Mouse (Mus musculus) layer of hippocampus, adult 9-11 months (tissue): Measurements from ENCODE around the gene Myof.
A peak's percentile ranks its signal among the peaks of the same experiment; 100 is the strongest.

Source experiments
- DNase-seq: peaks from one replicate; pipeline ENCODE4 v3.0.0; 2022

Myof gene

GRCm38 (mm10) chr19:37937092-37937491, 106.3 kb downstream of the Myof start:
- DNase-seq: no peak

DNA sequence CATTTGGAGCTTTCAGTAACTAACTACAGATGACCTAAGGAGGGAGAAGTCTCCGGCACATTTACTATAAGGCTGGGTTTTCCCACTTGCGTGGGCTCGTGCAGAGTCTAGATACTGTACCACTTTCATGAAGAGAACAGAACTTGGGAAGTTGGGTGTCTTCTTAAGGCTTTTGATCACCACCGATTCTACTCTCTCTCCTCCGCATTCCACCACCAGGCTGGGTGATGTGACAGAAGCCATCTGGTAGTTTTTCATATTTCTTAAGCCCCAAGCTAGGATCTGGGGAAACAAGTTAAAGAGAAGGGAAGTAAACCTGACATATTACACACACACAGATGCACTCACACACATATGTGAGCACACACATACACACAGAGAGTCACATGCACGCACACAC, 108.7 kb downstream of the Myof start:
- DNase-seq: no peak

GRCm38 (mm10) chr19:37932198-37932597, 111.2 kb downstream of the Myof start:
- DNase-seq: no peak

- no peak for DNase-seq
Measured at GRCm38 (mm10) chr19:37927911-37928310, 115.5 kb downstream of the Myof start.

DNA sequence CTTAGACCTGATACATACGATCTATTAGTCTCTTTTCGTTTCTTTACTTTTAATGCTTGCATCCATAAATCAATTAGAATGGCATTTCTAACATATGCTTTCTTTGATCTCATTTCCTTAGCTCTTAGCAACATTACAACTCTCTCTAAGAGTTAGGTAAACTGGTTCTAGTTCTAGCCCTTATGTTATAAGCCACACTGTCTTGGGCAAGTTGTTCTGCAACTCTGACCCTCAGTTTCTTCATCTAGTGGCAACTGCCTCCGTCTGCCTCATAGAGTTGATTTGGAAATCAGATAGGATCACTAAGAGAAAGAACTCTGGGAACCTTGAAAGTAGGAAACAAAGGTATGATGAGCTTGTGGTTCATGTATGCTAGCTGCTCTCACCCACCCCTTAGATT, 118.1 kb downstream of the Myof start:
- DNase-seq: no peak

GRCm38 (mm10) chr19:37924266-37924665, 119.1 kb downstream of the Myof start:
- DNase-seq: no peak

DNA sequence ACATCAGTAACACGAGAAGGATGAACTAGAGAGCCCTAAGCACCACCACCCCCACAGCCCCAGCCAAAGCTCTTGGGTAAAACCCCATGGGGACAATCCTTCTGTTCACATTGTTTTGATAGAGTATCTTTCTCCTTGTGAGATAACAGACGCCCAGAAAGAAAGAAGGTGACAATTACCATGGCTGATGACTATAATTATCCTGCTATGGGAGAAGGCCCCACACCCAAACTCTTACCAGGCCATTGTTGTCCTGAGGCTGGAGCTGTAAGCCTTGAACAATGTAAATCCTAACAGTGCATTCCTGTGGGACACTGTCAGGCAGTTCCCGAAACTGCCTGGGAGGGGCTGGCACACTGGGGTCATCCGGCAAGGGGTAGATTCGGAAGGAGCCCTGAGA, 122.3 kb downstream of the Myof start:
- DNase-seq: no peak

- no peak for DNase-seq
Measured at GRCm38 (mm10) chr19:37918515-37918932, 124.9 kb downstream of the Myof start.

- no peak for DNase-seq
Measured at GRCm38 (mm10) chr19:37914261-37914660, 129.1 kb downstream of the Myof start.

DNA sequence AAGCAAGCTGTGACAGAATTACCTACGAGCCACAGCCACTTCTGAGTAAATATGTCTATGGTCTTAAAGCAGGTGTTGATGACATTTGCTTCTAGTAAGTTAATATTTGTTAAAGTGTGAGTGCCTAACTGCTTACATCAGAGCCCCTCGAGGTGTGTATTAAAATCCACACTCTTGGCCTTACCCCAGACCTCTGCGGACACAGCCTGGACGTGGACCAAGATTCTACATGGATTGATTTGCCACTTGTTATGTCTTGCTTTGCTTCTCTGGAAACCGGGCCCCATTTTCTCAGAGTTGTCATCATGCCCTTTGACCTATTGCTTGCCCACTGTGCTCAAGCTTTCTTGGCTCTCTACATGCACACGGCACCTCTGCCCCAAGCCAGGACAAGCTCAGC, 130.9 kb downstream of the Myof start:
- no peak for DNase-seq

DNA sequence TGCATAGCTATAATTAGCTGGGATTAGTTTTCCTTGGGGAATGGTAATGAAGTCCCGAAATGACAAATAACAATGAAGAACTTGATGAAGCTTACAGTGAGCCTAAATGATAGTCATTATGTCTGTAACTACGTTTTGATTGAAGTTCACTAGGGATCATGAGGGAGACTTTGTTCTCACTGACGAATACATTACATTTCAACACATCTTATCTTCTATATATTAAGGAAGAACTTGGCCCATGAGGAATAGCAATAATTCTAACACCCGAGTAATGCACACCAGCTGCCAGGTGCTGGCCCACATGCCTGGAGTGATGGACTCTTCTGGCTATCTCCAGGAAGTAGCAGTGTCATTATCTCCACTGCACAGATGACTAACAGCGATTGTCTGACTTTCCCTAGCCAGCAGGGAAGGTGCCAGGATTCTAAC, 133.5 kb downstream of the Myof start:
- DNase-seq: no peak

DNA sequence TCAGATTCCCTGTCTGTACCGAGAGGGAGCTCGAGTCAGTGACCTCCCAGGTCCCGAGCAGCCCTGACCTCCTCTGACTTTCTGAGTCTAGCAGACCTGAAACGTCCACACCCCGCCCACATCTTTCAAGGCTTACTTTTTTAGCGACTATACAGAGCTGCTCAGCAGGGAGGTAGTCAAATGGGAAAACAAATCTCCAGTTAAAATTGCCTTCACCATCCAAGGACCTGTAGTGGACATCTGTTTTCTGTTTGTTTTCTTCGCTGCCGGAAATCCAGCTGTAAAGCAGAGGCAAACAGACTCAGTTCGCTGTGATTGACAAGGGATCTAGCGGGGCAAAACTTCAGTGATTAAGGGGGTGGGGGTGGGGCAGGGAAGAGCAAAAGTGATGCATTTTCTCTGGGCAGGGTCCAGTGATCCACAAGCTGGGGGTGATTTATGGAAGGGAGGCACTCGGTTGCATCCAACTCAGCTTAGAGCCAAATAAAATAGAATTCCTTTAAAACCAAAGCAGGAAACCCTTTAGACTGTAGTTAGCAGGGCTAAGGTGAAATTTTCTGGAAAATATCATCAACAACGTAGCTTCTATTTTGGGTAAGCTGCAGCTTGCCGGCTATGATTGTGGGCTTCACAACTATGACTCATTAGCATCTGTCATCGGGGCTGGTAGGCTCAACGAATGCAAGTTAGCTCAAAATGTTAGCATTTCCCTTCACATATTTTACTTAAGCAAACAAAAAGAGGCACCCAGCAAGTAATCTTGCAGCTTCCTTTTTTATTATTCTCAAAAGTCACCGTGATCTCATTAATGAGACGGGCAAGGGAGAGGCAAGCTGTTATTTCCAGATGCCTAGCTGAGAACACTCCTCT, 135.7 kb downstream of the Myof start:
- DNase-seq: peak; percentile 73

DNA sequence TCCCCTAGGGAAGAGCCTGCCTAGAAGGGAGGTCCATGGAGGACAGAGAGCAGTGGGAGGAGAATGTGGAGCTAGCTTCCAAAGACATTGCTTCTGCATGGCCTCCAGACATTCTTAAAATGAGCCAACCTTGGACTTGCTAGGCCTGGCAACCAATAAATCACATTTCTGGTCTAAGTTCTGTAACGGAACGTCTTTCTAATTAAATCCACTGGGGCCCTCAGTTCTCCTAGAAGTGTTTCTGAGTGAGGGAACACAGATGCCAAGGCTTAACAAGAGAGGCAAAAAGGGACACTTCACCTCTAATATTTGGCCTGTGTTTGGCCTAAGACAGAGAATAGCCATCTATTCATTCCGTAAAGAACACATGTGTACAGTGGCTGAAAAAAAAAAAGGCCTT, 136.5 kb downstream of the Myof start:
- no peak for DNase-seq

DNA sequence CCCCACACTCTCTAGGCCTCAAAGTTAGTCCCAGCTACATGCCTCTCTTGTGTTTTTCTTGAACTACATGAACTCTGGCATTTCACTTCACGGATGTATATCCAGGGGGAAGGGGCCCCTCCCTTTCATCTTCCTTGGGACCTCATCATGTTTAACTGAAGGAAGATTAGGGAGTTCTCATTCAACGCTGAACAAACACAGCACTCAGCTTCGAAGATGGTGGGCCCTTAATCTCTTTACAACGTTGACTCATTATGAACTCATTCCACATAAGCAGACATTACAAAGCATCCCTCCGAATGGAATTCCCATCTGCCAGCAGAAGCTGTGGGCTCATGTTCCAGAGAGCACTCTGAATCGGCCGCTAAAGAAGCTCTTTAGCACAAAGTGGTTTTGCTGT, 147.3 kb downstream of the Myof start:
- DNase-seq: peak; percentile 14

DNA sequence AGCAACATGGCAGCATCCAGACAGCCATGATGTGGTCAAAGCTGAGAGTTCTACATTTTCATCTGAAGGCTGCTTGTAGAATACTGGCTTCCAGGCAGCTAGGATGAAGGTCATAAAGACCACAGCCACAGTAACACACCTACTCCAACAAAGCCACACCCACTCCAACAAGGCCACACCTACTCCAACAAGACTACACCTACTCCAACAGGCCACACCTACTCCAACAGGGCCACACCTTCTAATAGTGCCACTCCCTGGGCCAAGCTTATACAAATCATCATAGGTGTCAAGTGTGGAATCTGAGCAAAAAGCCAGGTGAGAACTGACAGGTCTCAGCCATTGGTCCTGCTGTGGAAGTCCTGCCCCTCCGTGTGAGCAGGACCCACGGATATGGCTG, 152.4 kb downstream of the Myof start:
- DNase-seq: no peak

DNA sequence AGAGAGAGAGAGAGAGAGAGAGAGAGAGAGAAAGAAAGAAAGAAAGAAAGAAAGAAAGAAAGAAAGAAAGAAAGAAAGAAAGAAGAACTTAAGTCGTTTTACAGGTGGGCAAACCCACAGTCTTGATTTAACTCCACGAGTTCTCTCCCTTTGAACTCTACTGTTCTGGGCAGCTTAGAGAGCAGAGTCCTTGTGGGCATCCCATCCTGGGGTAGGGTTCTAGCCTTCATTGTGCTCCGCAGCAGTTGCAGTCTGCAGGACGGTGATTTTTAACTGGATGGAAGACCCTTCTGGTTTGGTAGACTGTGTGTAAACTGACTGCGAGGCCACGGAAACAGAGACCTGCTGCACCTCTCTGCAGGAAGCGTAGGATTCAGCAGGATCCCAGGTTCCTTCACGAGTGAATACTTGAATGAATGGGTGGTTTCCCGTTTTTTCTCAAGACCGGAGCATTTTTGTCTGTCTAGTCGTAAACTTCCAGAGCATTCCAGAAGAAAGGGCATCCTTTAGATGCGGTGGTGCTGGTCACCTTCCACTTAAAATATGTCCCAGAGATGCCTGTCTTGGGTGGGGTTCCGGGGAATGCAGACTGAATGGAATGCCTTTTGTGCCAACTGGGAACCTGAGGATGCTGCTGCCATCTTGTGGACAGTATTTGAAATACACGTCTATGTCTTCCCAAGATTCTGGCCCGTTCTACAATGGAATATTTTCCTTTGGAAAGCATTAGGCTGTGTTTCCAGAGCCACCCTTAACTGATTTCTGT, 156.8 kb downstream of the Myof start:
- peak; percentile 16 for DNase-seq

DNA sequence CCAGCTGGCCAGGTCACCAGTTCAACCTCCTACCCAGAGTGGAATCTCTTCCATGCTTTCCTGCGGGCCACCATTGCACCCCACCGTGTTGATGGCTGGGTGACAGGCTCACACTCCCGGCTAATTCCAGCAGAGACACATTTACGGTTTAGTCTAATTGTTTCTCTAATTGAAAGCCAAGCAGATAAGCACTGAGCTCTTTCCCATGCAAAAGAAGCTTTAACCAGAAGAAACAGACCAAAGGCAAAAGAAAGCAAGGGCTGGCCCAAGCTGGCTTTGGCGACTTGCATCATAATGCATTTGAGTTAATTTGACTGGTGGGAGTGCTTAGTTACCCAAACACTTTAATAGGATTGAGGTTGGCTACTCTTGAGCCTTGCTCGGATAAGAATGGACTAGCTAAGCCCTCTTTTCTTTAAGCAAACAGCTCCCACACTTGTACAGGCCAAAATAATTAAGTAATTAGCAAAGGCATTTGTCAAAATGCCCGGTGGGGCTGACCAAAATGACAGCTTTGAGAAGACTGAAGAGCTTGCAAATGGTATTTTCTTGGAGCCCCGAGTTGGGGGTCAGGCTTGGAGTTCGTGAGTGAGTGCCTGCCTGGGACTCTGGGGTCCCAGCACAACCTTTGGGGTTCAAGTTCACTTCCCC, 161.8 kb downstream of the Myof start:
- no peak for DNase-seq

DNA sequence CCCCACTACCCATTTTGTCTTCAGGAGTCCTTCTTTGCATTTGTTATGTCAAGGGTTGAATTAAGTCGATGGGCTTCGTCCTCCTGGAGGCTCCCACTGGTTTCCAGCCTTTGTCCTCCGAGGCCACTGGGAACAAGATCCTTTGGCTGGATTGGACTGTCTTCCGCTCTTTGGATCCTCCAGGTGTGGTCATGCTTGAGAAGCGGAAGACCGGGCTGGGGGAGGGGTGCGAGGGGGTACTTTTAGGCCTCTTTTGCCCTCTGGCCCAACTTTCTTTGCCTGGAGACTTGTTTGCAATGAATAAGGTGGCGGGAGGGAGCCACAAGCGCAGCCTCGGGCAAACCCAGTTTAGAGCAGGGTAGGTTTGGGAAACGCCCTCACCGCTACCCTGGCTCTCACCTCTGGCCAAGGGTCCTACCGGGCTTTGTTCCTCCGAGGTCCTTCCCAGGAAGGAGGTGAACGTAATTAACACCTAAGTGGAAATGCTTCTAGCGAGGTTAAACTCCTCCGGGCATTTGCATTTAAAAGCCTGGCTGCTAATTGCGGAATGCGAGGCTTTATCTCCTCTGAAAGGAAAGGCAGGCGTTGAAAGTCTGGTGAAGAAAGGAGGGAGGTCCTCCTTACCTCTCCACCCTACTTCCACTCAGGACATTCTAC, 165.7 kb downstream of the Myof start:
- DNase-seq: no peak

DNA sequence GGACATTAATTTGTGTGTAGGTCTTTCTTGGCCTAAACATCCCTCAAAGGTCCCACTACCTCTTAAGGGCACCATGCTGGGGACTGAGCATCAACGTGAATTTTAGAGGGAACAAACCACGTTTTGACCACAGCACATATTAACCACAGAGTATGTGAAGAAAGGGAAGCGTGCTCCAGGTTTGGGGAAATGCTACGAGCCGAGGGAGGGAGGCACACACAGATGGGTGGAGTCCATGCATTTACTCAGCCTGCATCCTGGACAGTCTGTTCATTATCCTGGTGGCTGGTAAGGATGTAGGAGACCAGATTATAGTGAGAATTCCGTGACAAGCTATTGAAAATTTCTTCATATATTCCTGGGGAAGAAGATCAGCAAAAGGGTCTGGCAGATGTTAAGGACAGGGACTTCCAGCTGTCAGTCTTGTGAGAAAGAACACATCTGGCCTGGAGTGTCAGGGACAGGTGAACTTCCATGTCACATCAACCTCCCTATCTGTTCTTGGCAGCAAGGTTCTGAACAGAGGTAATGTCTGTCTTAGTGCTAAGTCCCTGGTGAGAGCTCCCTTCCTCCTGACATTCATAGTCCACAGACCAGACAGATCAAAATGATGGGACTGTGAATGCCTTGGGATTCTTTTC, 166.7 kb downstream of the Myof start:
- no peak for DNase-seq

DNA sequence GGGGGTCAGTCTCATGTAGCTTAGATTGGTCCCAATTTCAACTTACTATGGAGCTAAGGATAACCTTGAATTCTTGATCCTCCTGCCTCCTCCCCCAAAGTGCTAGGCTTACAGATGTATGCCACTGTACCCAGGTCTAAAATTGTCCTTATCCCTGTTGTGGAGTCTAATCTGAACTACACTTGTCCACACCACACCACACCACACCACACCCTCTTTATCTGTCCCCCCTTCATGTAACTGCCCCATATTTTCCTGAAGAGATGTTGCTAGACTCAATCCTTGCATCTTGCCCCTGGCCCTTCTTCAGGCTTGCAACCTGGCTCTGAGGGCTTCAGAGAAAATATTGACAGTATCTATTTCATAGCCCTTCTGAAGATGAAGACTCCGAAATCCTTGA, 169.9 kb downstream of the Myof start:
- no peak for DNase-seq

GRCm38 (mm10) chr19:37867592-37867991, 175.8 kb downstream of the Myof start:
- DNase-seq: no peak

DNA sequence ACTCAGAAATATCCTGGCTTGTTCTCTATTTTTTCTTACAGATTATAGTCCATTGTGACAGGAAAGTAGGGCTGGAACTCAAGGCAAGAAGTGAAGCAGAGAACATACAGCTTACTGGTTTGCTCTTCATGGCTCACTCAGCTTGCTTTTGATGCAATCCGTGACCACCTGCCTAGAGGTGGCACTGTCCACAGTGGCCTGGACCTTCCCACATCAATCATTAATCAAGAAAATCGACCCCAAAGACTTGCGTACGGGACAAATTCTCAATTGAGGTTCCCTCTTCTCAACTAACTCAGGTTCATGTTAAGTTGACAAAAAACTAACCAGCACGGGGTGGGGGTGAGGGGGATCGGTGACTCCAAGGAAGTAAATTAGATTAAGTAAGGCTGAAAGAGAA, 176.4 kb downstream of the Myof start:
- DNase-seq: no peak

DNA sequence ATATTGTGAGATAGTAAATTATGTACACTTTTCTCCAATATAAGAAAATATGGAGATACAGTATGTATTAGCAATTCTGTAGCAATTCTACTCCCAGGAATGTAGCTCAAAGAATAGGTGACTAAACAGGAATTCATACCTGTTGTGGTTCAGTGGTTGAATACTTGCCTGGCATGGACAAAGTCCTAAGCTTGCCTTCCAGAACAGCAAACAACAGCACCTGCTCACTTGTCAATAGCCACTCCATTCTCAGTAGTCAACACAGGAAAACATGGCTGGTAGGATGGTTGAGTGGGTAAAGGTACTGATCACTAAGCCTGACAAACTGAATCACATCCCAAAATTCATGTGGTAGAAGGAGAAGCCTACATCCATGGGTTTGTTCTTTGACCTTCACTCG, 182.2 kb downstream of the Myof start:
- no peak for DNase-seq
